Mouse (Mus musculus): ENCODE data around the gene Ddx3x.

Gene Ddx3x

GRCm38 (mm10) chrX:13254273-13254672 is 26.5 kb upstream of the Ddx3x start:
- no peak for TF ChIP-seq GATA4 (IDR thresholded peaks at IDR 0.05; ENCODE audit: insufficient replicate concordance, low read length)

DNA sequence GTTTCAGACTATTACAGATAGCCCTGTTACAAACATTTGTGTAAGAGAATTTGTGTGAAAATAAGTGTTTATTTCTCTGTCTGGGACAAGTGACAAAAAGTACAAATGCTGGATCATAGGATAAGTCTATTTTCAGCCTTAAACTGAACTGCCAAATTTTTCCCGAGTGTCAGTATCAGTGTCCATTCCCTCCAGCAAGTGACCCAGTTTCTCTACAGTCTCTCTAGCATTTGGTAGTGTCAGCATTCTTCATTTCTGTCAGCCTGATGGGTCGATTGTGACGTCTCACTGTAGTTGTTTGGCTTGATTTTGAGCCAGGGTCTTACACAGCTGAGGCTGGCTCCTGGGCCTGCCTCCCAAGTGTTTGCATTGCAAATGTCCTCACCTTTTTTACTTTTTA is 17.4 kb upstream of the Ddx3x start:
- TF ChIP-seq GATA4 (IDR thresholded peaks at IDR 0.05; ENCODE audit: insufficient replicate concordance, low read length), result no peak

GRCm38 (mm10) chrX:13275519-13276137 is 5.1 kb upstream of the Ddx3x start:
- TF ChIP-seq GATA4 (IDR thresholded peaks at IDR 0.05; ENCODE audit: insufficient replicate concordance, low read length), result no peak

DNA sequence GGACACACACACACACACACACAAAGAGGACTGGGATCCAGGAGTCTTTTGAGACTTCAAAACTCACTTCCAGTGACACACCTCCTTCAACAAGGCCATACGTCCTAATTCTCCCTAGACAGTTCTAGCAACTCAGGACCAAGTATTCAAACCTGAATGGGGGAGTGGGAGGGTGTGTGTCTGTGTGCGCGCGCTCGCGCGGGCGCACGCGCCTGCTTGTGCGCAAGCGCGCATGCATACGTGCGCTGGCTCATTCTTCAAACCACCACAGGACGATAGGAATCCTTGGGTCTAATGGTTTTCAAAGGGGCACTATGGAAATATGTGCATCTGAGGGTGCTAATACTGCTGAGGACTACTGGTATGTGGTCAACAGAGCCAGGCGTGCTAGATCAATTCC is 1.8 kb upstream of the Ddx3x start:
- TF ChIP-seq GATA4 (IDR thresholded peaks at IDR 0.05; ENCODE audit: insufficient replicate concordance, low read length), result no peak

DNA sequence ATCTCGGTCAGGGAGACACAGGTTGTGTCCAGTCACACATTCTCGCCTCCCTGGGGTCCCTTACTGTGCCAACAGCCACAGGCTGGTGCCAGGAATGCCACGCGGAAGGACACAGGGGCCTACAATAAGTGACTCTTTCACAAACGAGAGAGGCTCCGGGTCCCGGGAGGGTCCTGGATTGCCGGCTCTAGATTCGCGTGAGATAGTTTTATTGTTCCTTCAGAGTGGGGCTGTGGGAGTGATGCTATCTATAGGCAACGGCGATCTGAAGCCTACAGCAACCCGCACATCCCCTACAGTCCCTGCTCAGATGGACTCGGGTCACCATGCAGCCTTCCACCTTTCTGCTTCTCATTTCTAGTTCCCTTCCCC is 747 bp upstream of the Ddx3x start:
- no peak for TF ChIP-seq GATA4 (IDR thresholded peaks at IDR 0.05; ENCODE audit: insufficient replicate concordance, low read length)

GRCm38 (mm10) chrX:13281329-13282088 is 739 bp downstream of the Ddx3x start:
- TF ChIP-seq GATA4 (IDR thresholded peaks at IDR 0.05; ENCODE audit: insufficient replicate concordance, low read length), result no peak

GRCm38 (mm10) chrX:13282089-13282850 is 1.5 kb downstream of the Ddx3x start:
- TF ChIP-seq GATA4 (IDR thresholded peaks at IDR 0.05; ENCODE audit: insufficient replicate concordance, low read length), result no peak

DNA sequence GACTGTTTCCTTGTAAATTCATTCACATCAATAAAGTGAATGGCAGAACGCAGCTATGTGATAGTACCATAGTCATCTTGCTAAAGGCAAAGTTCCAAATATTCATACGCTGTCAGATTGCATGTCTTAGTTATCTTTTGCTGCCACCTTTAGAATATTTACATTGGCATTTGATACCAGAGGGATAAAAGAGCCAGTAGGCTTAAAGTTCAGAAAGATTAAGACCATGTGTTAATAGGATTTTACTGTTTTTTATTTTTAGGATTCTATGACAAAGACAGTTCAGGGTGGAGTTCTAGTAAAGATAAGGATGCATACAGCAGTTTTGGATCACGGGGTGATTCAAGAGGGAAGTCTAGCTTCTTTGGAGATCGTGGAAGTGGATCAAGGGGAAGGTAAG is 5.0 kb downstream of the Ddx3x start:
- TF ChIP-seq GATA4 (IDR thresholded peaks at IDR 0.05; ENCODE audit: insufficient replicate concordance, low read length), result no peak

GRCm38 (mm10) chrX:13294505-13295228 is 13.9 kb downstream of the Ddx3x start:
- no peak for TF ChIP-seq GATA4 (IDR thresholded peaks at IDR 0.05; ENCODE audit: insufficient replicate concordance, low read length)

GRCm38 (mm10) chrX:13295229-13295571 is 14.4 kb downstream of the Ddx3x start:
- no peak for TF ChIP-seq GATA4 (IDR thresholded peaks at IDR 0.05; ENCODE audit: insufficient replicate concordance, low read length)

GRCm38 (mm10) chrX:13306190-13306589 is 25.4 kb downstream of the Ddx3x start:
- TF ChIP-seq GATA4 (IDR thresholded peaks at IDR 0.05; ENCODE audit: insufficient replicate concordance, low read length), result no peak

- TF ChIP-seq GATA4 (IDR thresholded peaks at IDR 0.05; ENCODE audit: insufficient replicate concordance, low read length), result no peak
Measured at GRCm38 (mm10) chrX:13311396-13311795, 30.6 kb downstream of the Ddx3x start.

GRCm38 (mm10) chrX:13329611-13330010 is 48.8 kb downstream of the Ddx3x start:
- TF ChIP-seq GATA4 (IDR thresholded peaks at IDR 0.05; ENCODE audit: insufficient replicate concordance, low read length), result no peak

Measured in liver, adult (tissue).